Mouse (Mus musculus): ENCODE data around the gene Zfp2.

The Zfp2 gene
- long read RNA-seq, experiment 1, partial matches to known transcripts = 2 of 10 reads
- long read RNA-seq, experiment 1, other reads (novel, unspliced or antisense) = 7 of 10 reads
- long read RNA-seq, experiment 2, partial matches to known transcripts = 0 of 7 reads
- long read RNA-seq, experiment 2, other reads (novel, unspliced or antisense) = 5 of 7 reads

GRCm38 (mm10) chr11:50915671-50916320, at the start of gene Zfp2:
Gene Zfp2 (minus strand): TSS chr11:50916165.
- intact Hi-C loops (cut with DNase I) = no loop called here

- intact Hi-C loops (cut with DNase I) = no loop called here
These were observed 48.9 kb upstream of the Zfp2 start for GRCm38 (mm10) chr11:50964886-50965285.

- intact Hi-C loops (cut with DNase I) = no loop called here
These were observed 37.7 kb upstream of the Zfp2 start, which contains the start of gene Prop1 for GRCm38 (mm10) chr11:50953665-50954064. Gene Prop1 (minus strand): TSS chr11:50953765.

- intact Hi-C loops (cut with DNase I) = no loop called here
These were observed 36.3 kb upstream of the Zfp2 start for GRCm38 (mm10) chr11:50952290-50952689.

- intact Hi-C loops (cut with DNase I) = loop anchor here (10.0 kb wide), 1 partner anchor 591 kb away; no protein-coding TSS in a partner anchor
These were observed 27.5 kb upstream of the Zfp2 start, which contains the start of gene 4933414I15Rik for GRCm38 (mm10) chr11:50943506-50943905. Gene 4933414I15Rik (minus strand): TSS chr11:50943765.

GRCm38 (mm10) chr11:50942386-50942785, 26.4 kb upstream of the Zfp2 start:
- intact Hi-C loops (cut with DNase I) = loop anchor here (10.0 kb wide), 1 partner anchor 592 kb away; no protein-coding TSS in a partner anchor

GRCm38 (mm10) chr11:50939621-50940366, 23.8 kb upstream of the Zfp2 start:
- intact Hi-C loops (cut with DNase I) = loop anchor here (1.0 to 10.0 kb wide), 3 partner anchors 94 to 595 kb away; no protein-coding TSS in a partner anchor

GRCm38 (mm10) chr11:50938435-50938834, 22.5 kb upstream of the Zfp2 start:
- intact Hi-C loops (cut with DNase I) = no loop called here

GRCm38 (mm10) chr11:50932040-50932439, 16.1 kb upstream of the Zfp2 start:
- intact Hi-C loops (cut with DNase I) = no loop called here

- intact Hi-C loops (cut with DNase I) = no loop called here
These were observed 15.5 kb upstream of the Zfp2 start, which contains the start of gene Zfp354b for GRCm38 (mm10) chr11:50931451-50931866. Gene Zfp354b (minus strand): TSS chr11:50931633.

- intact Hi-C loops (cut with DNase I) = no loop called here
These were observed 15.1 kb upstream of the Zfp2 start for GRCm38 (mm10) chr11:50931021-50931420.

GRCm38 (mm10) chr11:50930469-50931014, 14.6 kb upstream of the Zfp2 start:
- intact Hi-C loops (cut with DNase I) = no loop called here

GRCm38 (mm10) chr11:50914461-50914860, 1.5 kb downstream of the Zfp2 start:
- intact Hi-C loops (cut with DNase I) = no loop called here

GRCm38 (mm10) chr11:50913301-50913700, 2.7 kb downstream of the Zfp2 start:
- intact Hi-C loops (cut with DNase I) = no loop called here

GRCm38 (mm10) chr11:50908136-50908535, 7.8 kb downstream of the Zfp2 start:
- intact Hi-C loops (cut with DNase I) = no loop called here

GRCm38 (mm10) chr11:50897359-50897758, 18.6 kb downstream of the Zfp2 start:
- intact Hi-C loops (cut with DNase I) = no loop called here

GRCm38 (mm10) chr11:50892441-50892840, 23.5 kb downstream of the Zfp2 start:
- intact Hi-C loops (cut with DNase I) = no loop called here

- intact Hi-C loops (cut with DNase I) = no loop called here
These were observed 28.4 kb downstream of the Zfp2 start, which contains the start of gene Zfp454 for GRCm38 (mm10) chr11:50887390-50888128. Gene Zfp454 (minus strand): TSS chr11:50887651.

GRCm38 (mm10) chr11:50886933-50887293, 29.1 kb downstream of the Zfp2 start:
- intact Hi-C loops (cut with DNase I) = no loop called here

- intact Hi-C loops (cut with DNase I) = no loop called here
These were observed 29.6 kb downstream of the Zfp2 start for GRCm38 (mm10) chr11:50886231-50886932.

Data from adrenal gland (tissue).